Mouse (Mus musculus): ENCODE data around the gene Gsk3a. TPM values are rescaled to one million over a fixed set of nuclear protein-coding genes. Genes with fewer than 3 reads are reported as not detected.

Gsk3a gene
- total RNA-seq, 4 experiments from 2014 or later = 66.1 to 71.3 (median 68.3) TPM

DNA sequence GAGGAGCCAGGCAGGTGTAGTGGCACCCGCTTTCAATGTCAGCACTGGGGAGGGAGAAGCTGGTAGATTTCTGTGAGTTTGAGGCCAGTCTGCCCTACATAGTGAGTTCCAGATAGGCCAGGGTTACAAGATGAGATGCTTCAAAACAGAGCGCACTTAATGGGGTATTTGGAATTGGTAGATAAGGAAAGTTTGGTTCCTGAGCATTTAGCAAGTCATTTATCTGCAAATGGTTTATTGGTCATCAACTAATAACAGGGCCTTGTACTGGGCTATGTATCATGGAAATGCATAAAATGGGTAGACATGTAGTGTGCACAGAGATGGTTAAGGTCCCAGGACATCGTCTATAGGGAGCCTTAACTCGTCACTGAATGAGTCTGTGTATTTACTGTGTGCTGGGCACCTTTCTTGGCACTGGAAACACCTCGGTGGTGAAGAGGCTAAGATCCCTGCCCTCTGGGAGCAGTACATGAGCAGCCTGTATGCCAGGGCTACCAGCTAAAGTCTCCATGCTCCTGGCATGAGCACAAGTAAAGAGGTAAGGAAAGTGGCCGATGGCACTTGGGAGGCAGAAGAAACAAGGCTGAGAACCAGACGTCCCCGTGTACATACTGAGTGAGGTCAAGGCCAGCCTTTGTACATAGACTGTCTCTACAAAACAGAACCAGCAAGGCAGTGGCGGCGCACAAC, 15.2 kb downstream of the Gsk3a start:
- no peak for DNase-seq (ENCODE audit: low spot score)

GRCm38 (mm10) chr7:25221102-25221883, 16.4 kb downstream of the Gsk3a start, which contains the start of gene Zfp526:
Gene Zfp526 (plus strand): TSS chr7:25221425.
- peak; percentile 98 for DNase-seq (ENCODE audit: low spot score)

GRCm38 (mm10) chr7:25220457-25221101, 17.1 kb downstream of the Gsk3a start, which contains the start of gene Dedd2:
Gene Dedd2 (minus strand): TSS chr7:25220615.
- DNase-seq (ENCODE audit: low spot score) = no peak

DNA sequence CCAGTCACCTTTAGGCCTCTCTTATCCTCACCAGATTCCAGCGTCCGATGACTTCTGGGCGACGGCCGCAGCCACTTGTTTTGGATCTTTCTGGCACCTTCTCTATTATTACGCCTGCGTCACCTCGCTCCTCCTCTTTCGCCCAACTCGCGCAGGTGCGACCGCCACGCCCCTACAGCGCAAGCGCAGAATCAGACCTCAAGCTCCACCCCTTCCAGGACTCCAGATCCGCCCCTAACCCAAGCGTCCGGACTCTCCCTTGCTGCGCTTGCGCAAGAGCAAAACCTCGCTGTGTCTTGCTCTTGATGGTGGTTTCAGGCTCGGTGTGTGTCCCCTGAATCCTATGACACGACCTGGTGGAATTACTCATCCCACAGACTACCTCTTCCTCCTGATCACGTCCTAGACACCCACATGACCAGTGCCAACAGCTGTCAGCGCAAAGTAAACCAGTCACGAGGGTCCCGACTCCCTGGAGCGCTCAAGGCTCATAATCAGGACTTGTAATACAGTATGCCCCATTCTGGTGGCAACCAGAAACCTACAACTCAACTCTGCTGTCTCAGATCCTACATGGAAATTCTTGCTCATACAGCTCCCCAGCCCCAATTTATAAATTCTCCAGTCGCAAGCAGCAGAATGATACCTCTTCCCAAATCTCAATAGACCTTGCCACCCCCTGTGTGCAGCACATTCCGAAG, 17.7 kb downstream of the Gsk3a start:
- peak; percentile 98 for DNase-seq (ENCODE audit: low spot score)

DNA sequence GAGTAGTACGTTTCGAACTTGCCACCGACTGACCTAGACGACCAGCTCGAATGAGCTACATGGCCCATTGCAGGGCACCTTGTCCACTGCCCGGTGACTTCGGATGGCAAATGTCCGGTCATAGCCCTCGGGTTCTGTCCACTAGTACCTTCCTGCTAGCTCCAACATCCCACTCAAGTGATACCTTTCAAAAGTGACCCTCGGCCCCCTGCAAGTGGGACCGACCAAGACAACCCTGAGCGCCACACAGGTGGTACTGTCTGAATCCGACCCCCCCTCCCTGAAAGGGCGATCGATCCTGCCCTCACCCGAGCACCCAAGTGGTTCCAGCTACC, 18.3 kb downstream of the Gsk3a start:
- DNase-seq (ENCODE audit: low spot score) = no peak

DNA sequence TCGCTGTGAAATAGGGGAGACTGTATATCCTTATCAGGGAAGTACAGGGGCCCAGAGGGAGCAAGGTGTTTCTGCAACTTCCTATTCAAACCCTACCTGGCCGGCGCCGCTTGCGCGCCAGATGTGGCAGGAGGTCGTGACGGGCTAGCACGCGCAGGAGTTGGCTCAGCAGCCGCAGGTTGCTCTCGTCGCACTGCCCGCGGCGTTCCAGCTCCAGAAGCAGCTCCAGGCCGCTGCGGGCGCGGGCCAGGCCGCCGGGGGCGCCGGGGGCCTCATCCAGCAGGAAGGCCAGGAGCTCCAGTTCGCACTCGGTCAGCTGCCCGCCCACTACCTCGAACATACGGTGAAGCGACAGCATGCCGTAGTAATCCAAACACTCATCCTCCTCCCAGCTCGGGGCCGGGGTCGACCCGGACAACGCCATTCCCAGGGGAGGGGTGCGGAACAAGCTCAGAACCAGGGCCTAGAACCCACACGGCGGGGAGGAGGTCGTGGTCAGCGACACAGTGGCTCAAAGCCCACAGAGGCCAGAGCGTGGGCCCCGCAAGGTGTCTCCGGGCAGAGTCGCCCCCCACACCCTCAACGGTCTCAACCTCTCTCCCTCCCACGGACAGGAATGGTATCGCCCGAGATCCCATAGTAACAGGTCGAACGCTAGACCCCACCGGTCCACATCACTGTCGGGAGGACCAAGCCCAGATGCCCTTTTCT, 18.8 kb downstream of the Gsk3a start:
- no peak for DNase-seq (ENCODE audit: low spot score)

DNA sequence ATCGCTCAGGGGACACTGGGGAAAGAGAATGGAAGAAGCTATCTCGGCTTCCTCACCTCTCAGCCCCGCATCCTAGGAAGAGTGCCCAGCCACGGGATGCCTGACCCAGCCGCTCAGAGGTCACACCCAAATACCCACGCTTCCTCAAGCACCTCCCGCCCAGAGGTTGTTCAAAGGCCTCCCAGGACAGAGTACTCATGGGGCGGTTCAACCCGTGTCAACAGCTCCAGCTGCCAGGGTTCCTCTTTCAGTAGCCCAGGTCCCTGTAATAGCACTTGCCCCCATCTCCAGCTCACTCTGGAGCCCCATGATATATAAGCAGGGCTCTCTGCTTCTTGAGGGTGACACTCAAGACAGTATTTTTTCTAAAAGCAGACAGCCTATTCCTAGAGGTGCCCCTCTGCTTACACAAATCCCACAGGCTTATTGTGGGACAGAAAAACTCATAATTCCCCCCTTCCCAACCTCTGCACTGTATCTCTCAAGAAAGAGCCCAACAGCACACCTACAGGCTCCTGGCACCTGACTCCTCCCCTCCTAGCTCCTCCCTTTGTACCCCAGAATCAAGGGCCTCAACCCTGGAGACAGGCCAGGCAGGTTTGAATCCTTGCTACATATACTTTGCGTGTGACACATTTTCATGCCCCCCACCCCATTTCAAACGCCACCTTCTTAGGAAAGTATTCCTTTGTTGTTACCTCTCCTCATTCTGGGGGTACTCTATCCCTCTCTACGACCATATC, 19.8 kb downstream of the Gsk3a start:
- DNase-seq (ENCODE audit: low spot score) = no peak

- DNase-seq (ENCODE audit: low spot score) = no peak
These were observed 23.5 kb downstream of the Gsk3a start for GRCm38 (mm10) chr7:25214172-25214571.

- no peak for DNase-seq (ENCODE audit: low spot score)
These were observed 24.6 kb downstream of the Gsk3a start for GRCm38 (mm10) chr7:25213099-25213498.

- DNase-seq (ENCODE audit: low spot score) = no peak
These were observed 27.2 kb downstream of the Gsk3a start for GRCm38 (mm10) chr7:25210482-25210881.

DNA sequence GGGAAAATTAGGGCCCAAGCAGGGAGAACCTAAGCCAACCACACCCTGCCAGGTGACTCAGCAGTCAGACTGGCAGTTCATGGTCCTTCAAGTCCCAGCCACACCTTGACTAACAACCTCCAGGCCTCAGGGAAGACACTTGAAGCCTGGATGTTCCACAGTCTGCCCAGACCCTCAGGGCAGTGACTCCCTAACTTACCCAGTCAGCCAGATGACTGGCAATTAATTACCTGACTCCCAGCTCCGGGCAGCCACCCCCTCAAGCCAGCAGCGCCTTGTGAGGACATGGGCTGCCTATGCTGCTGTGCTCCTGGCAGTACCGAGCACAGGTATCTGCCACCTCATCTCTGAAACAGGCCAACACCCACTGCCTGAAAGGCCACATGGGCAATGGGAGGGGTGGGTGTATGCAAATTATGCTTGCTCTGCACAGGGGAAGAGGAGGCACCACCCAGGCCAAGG, 28.5 kb downstream of the Gsk3a start:
- no peak for DNase-seq (ENCODE audit: low spot score)

- no peak for DNase-seq (ENCODE audit: low spot score)
These were observed 31.4 kb downstream of the Gsk3a start for GRCm38 (mm10) chr7:25206094-25206830.

- DNase-seq (ENCODE audit: low spot score) = no peak
These were observed 32.1 kb downstream of the Gsk3a start for GRCm38 (mm10) chr7:25205355-25206093.

DNA sequence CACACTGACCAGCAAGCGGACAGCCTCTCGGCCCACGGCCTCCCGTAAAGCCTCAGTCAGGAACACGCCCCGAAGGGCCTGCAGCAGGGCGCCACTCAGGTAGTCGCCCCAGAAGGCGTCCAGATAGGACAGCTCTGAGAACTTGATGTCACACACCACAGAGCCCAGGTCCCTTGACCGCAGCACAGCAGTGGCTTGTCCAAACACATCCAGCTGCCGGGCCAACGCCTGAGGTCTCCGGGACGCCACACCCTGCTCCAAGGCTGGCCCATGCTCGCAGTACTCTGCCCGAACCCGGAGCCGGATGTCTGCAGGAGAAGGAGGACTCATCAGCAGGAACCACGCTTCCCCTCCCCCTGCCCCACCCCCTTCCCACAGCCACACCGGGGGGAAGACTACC, 34.0 kb downstream of the Gsk3a start:
- no peak for DNase-seq (ENCODE audit: low spot score)

DNA sequence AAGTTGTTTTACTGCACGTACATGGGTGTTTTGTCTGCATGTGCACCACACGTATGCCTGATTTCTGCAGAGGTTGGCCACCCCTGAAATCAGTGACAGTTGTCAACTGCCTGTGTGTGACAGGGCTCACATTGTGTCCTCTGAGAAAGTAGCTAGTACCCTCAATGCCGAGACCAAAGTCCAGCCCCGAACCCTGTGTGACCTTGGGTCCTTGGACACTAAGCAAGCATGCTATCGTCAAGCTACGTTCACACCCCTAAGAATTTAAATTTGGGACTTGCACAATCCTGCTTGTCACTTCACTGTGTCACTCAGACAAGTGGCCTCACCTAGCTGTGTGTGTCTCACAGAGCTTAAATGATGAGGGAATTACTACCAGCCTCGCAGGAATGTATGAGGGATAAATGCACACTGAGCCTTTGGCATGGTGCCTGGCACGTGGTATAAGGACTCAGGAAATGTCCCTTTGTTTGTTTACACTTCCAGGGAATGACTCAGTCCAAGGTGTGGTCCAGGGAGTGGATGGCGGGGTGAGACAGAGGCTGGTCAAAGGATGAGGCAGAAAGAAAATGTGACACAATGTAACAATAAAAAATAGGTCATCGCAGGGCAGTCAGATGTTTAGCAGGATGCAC, 40.1 kb downstream of the Gsk3a start:
- no peak for DNase-seq (ENCODE audit: low spot score)

DNA sequence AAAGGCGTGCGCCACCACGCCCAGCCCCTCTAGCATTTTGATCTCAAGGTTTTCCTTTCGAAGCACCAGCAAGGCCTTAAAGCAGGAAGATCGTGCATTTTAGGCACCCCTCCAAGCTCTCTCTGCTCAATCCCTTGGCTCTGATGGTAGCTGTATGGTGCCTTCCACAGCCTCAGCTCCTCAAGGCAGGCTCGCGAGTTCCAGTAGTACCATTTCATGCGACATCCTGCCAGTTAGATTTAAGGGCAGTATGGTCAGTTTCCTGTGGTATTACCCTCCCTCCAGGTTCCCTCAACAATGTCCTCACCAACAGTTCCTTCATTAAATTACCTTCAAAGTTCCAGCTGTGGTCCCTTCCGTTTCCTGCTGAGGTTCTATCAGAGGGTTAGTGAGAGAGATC, 41.5 kb downstream of the Gsk3a start:
- DNase-seq (ENCODE audit: low spot score) = no peak

DNA sequence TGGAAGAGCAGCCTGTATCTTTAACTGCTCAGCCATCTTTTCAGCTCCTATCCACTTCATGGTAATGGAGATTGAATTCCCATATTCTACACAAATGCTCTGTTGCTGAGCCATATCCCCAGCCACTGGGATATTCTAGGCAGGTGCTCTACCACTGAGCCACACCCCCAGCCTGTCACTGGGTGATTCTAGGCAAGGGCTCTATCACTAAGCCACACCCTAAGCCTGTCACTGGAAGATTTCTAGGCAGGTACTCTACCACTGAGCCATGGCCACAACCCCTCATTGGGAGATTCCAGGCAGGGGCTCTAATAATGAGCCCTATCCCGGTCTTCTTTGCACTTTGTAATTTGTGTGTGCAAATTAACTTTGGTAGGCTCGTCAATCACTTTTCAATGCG, 42.5 kb downstream of the Gsk3a start:
- no peak for DNase-seq (ENCODE audit: low spot score)

DNA sequence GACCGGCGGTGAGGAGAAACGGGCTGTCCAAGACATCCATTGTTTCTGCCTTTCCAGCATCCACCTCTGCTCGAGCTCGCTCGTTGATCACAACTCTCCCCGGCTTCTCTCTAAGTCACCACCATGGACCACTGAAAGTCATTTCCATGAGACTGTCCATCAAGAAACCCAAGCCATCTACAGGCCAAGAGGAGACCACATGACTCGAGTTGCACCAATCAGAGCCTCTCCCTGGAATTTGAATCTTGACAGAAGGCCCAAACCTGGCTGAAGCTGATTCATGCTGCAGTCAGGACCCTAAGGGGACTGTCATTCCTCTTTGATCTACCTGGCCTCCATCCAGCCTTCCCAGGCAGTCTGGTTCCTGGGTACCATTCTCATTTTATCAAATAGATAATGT, 45.5 kb downstream of the Gsk3a start:
- no peak for DNase-seq (ENCODE audit: low spot score)

- no peak for DNase-seq (ENCODE audit: low spot score)
These were observed 46.8 kb downstream of the Gsk3a start for GRCm38 (mm10) chr7:25190806-25191205.

Measured in heart, adult 8-10 months (tissue).